Mouse (Mus musculus) midbrain, embryonic 10.5 days (tissue): ENCODE data around the gene Laptm4a. TPM values are rescaled to one million over a fixed set of nuclear protein-coding genes. Genes with fewer than 3 reads are reported as not detected.
A peak's percentile ranks its signal among the peaks of the same experiment; 100 is the strongest.
"Not testable (repeated sequence)": the region's sequence is repeated elsewhere in the genome, so short reads cannot be mapped to it uniquely, and the experiment has no call there.

Experiments used
- DNase-seq: peaks from one replicate; pipeline ENCODE4 v3.0.0-alpha.2; 2017; ENCODE audit warnings: low spot score
- H3K27ac ChIP-seq: fragments of 300-500 bp; sonication (generic); replicated peaks from 2 replicates; pipeline ENCODE4 v1.5.1; 2016; ENCODE audit warnings: mild to moderate bottlenecking
- H3K27me3 ChIP-seq: fragments of 300-500 bp; sonication (generic); 2 replicates; pipeline ENCODE4 v1.6.1; 2016; ENCODE audit warnings: low read depth, mild to moderate bottlenecking; ENCODE audit not compliant: poor library complexity, severe bottlenecking
- H3K36me3 ChIP-seq: fragments of 300-500 bp; sonication (generic); 2 replicates; pipeline ENCODE4 v1.6.1; 2016; ENCODE audit warnings: mild to moderate bottlenecking, moderate library complexity
- H3K4me1 ChIP-seq: fragments of 300-500 bp; sonication (generic); 2 replicates; pipeline ENCODE4 v1.6.1; 2016
- H3K4me3 ChIP-seq: fragments of 300-500 bp; sonication (generic); 2 replicates; pipeline ENCODE4 v1.5.1; 2016; ENCODE audit warnings: mild to moderate bottlenecking, moderate library complexity
- H3K9me3 ChIP-seq: fragments of 300-500 bp; sonication (generic); replicated peaks from 2 replicates; pipeline ENCODE4 v1.6.1; 2016; ENCODE audit warnings: mild to moderate bottlenecking
- WGBS: fragments of 180-500 bp; shearing (Covaris S2); methylation state at CpG from one replicate; pipeline ENCODE4 v1.1.7; 2016; 5-methylcytosine and 5-hydroxymethylcytosine counted together
- polyA plus RNA-seq: library from polyadenylated mRNA; unstranded; fragments of >200 nt; fragmentation: Nextera tagmentation; extraction: Ambion mirVana; gene quantifications from 2 replicates; pipeline ENCODE4 v1.2.1, GENCODE M21; 2016

The Laptm4a gene
- polyA plus RNA-seq, 1 experiment from 2014 or later = 144 TPM

- Histone ChIP-seq H3K36me3 (peaks cover 4% of the 10 kb centered on the region; the same call in 1 of the 2 replicates), H3K27me3 (no peaks in the 10 kb centered on the region), H3K9me3 (no peaks in the 10 kb centered on the region), H3K4me1 (peaks cover 49% of the 10 kb centered on the region), H3K4me3 (no peak overlapping the region), H3K27ac (no peak overlapping the region)
- no peak for DNase-seq
- WGBS = 90% methylated on average over 3 of the region's 3 CpGs
Measured at GRCm38 (mm10) chr12:8919231-8919630, 2.2 kb upstream of the Laptm4a start.

- peak overlapping the region; percentile 99 for H3K27ac ChIP-seq
- 36% methylated on average over 1 of the region's 1 CpGs for WGBS
- DNase-seq = no peak
- H3K27me3 ChIP-seq = no peaks in the 10 kb centered on the region
- no peaks in the 10 kb centered on the region for H3K9me3 ChIP-seq
- peak overlapping the region; percentile 76 for H3K4me3 ChIP-seq
- peaks cover 18% of the 10 kb centered on the region for H3K36me3 ChIP-seq
- H3K4me1 ChIP-seq = peaks cover 56% of the 10 kb centered on the region
Measured at GRCm38 (mm10) chr12:8920996-8921393, 469 bp upstream of the Laptm4a start.

- 8% methylated on average over 30 of the region's 30 CpGs for WGBS
- Histone ChIP-seq H3K9me3 (no peaks in the 10 kb centered on the region), H3K27me3 (no peaks in the 10 kb centered on the region), H3K4me3 (peak overlapping the region; percentile 76), H3K4me1 (peaks cover 45% of the 10 kb centered on the region), H3K27ac (peak overlapping the region; percentile 99), H3K36me3 (peaks cover 23% of the 10 kb centered on the region)
- DNase-seq = no peak
Measured at GRCm38 (mm10) chr12:8922369-8923124, 1.1 kb downstream of the Laptm4a start.

- Histone ChIP-seq H3K4me1 (peaks cover 40% of the 10 kb centered on the region), H3K4me3 (peak overlapping the region; percentile 76), H3K9me3 (no peaks in the 10 kb centered on the region), H3K27ac (peak overlapping the region; percentile 99), H3K36me3 (peaks cover 28% of the 10 kb centered on the region), H3K27me3 (no peaks in the 10 kb centered on the region)
- no peak for DNase-seq
- 48% methylated on average over 5 of the region's 5 CpGs for WGBS
Measured at GRCm38 (mm10) chr12:8923125-8923410, 1.6 kb downstream of the Laptm4a start.

GRCm38 (mm10) chr12:8923603-8924002 lies 2.1 kb downstream of the Laptm4a start:
- peak overlapping the region; percentile 99; the same call in 1 of the 2 replicates for H3K27ac ChIP-seq
- H3K27me3 ChIP-seq = no peaks in the 10 kb centered on the region
- 74% methylated on average over 2 of the region's 2 CpGs for WGBS
- H3K4me3 ChIP-seq = peak overlapping the region; percentile 76
- DNase-seq = no peak
- peaks cover 37% of the 10 kb centered on the region for H3K4me1 ChIP-seq
- no peaks in the 10 kb centered on the region for H3K9me3 ChIP-seq
- peaks cover 32% of the 10 kb centered on the region for H3K36me3 ChIP-seq

- no peak overlapping the region for H3K4me3 ChIP-seq
- peaks cover 26% of the 10 kb centered on the region for H3K4me1 ChIP-seq
- 100% methylated on average over 3 of the region's 3 CpGs for whole genome bisulfite sequencing
- H3K36me3 ChIP-seq = peaks cover 56% of the 10 kb centered on the region
- H3K27ac ChIP-seq = no peak overlapping the region
- no peaks in the 10 kb centered on the region for H3K27me3 ChIP-seq
- no peak for DNase-seq
- H3K9me3 ChIP-seq = no peaks in the 10 kb centered on the region
Measured at GRCm38 (mm10) chr12:8927652-8928051, 6.2 kb downstream of the Laptm4a start.

- 92% methylated on average over 4 of the region's 4 CpGs for WGBS
- Histone ChIP-seq H3K4me1 (peaks cover 15% of the 10 kb centered on the region), H3K27me3 (no peaks in the 10 kb centered on the region), H3K27ac (no peak overlapping the region), H3K9me3 (no peaks in the 10 kb centered on the region), H3K4me3 (no peak overlapping the region), H3K36me3 (peaks cover 67% of the 10 kb centered on the region)
- no peak for DNase-seq
Measured at GRCm38 (mm10) chr12:8928766-8929165, 7.3 kb downstream of the Laptm4a start.

- 89% methylated on average over 4 of the region's 4 CpGs for WGBS
- Histone ChIP-seq H3K4me1 (peaks cover 3% of the 10 kb centered on the region; the same call in 1 of the 2 replicates), H3K27me3 (no peaks in the 10 kb centered on the region), H3K36me3 (peaks cover 70% of the 10 kb centered on the region), H3K9me3 (no peaks in the 10 kb centered on the region), H3K27ac (no peak overlapping the region), H3K4me3 (no peak overlapping the region)
- no peak for DNase-seq
Measured at GRCm38 (mm10) chr12:8931083-8931482, 9.6 kb downstream of the Laptm4a start.

GRCm38 (mm10) chr12:8935349-8935748 lies 13.9 kb downstream of the Laptm4a start:
- Histone ChIP-seq H3K4me3 (no peak overlapping the region), H3K9me3 (no peaks in the 10 kb centered on the region), H3K36me3 (peaks cover 83% of the 10 kb centered on the region)

GRCm38 (mm10) chr12:8936210-8936609 lies 14.7 kb downstream of the Laptm4a start:
- not testable (repeated sequence) for H3K27ac ChIP-seq, DNase-seq, H3K4me1 ChIP-seq, H3K4me3 ChIP-seq, H3K9me3 ChIP-seq, H3K27me3 ChIP-seq
- 76% methylated on average over 4 of the region's 4 CpGs for WGBS
- H3K36me3 ChIP-seq = peaks cover 80% of the 10 kb centered on the region

More at GRCm38 (mm10) chr12:8935349-8935748, 13.9 kb downstream of the Laptm4a start:
- no peak overlapping the region for H3K27ac ChIP-seq
- H3K4me1 ChIP-seq = no peaks in the 10 kb centered on the region
- H3K27me3 ChIP-seq = no peaks in the 10 kb centered on the region
- WGBS = 85% methylated on average over 5 of the region's 5 CpGs
- DNase-seq = no peak

- Histone ChIP-seq H3K36me3 (peaks cover 52% of the 10 kb centered on the region), H3K9me3 (no peaks in the 10 kb centered on the region), H3K27me3 (no peaks in the 10 kb centered on the region), H3K4me3 (no peak overlapping the region), H3K4me1 (no peaks in the 10 kb centered on the region), H3K27ac (no peak overlapping the region)
- 91% methylated on average over 4 of the region's 4 CpGs for WGBS
- no peak for DNase-seq
Measured at GRCm38 (mm10) chr12:8939490-8939889, 18.0 kb downstream of the Laptm4a start.

GRCm38 (mm10) chr12:8940011-8941005 lies 18.8 kb downstream of the Laptm4a start:
- Histone ChIP-seq H3K27ac (no peak overlapping the region), H3K27me3 (no peaks in the 10 kb centered on the region), H3K36me3 (peaks cover 43% of the 10 kb centered on the region), H3K4me3 (no peak overlapping the region), H3K9me3 (no peaks in the 10 kb centered on the region), H3K4me1 (no peaks in the 10 kb centered on the region)
- 70% methylated on average over 12 of the region's 12 CpGs for WGBS
- DNase-seq = no peak
